Mouse (Mus musculus) MEL (cell line): Measurements from ENCODE around the gene Rbms3.

Experiments used
- BHLHE40 ChIP-seq: IDR thresholded peaks from 2 replicates; pipeline ENCODE4 v1.6.1; 2012; ENCODE audit warnings: low read depth, mild to moderate bottlenecking, inconsistent platforms, low read length, improper control_type of control experiment, borderline replicate concordance
- CTCF ChIP-seq, 3 experiments: IDR thresholded peaks in 2 of 3; conservative IDR thresholded peaks in 1 of 3; 2 replicates each; pipeline ENCODE4 v1.5.1; 2011 to 2012; ENCODE audit warnings: low read length in 3 of 3, low read depth in 2 of 3, mild to moderate bottlenecking in 2 of 3, improper control_type of control experiment in 1 of 3, inconsistent platforms in 1 of 3, mixed read lengths in 1 of 3, moderate library complexity in 1 of 3; ENCODE audit not compliant: control insufficient read depth in 1 of 3, insufficient read depth in 1 of 3, poor library complexity in 1 of 3, severe bottlenecking in 1 of 3
- E2F4 ChIP-seq: IDR thresholded peaks from 2 replicates; pipeline ENCODE4 v1.6.1; 2011; ENCODE audit warnings: low read depth, low read length, improper control_type of control experiment, borderline replicate concordance
- EP300 ChIP-seq, 2 experiments: IDR thresholded peaks; 2 replicates each; pipeline ENCODE4 v1.6.1; 2011; ENCODE audit warnings: improper control_type of control experiment in 2 of 2, low read length in 2 of 2, low read depth in 1 of 2, mild to moderate bottlenecking in 1 of 2
- ETS1 ChIP-seq: IDR thresholded peaks from 2 replicates; pipeline ENCODE4 v1.6.1; 2012; ENCODE audit warnings: low read depth, mild to moderate bottlenecking, inconsistent platforms, low read length, improper control_type of control experiment, moderate library complexity
- MAX ChIP-seq: IDR thresholded peaks from 2 replicates; pipeline ENCODE4 v1.6.1; 2011; ENCODE audit warnings: low read length, improper control_type of control experiment
- POLR2A ChIP-seq, 2 experiments: IDR thresholded peaks; 2 replicates each; pipeline ENCODE4 v1.6.1; 2011 to 2012; ENCODE audit warnings: low read length in 2 of 2, mild to moderate bottlenecking in 2 of 2, control low read depth in 1 of 2, improper control_type of control experiment in 1 of 2, low read depth in 1 of 2, moderate library complexity in 1 of 2; ENCODE audit not compliant: control insufficient read depth in 1 of 2, insufficient read depth in 1 of 2, poor library complexity in 1 of 2
- RCOR1 ChIP-seq: IDR thresholded peaks from 2 replicates; pipeline ENCODE4 v1.6.1; 2012; ENCODE audit warnings: low read depth, mild to moderate bottlenecking, inconsistent platforms, low read length, improper control_type of control experiment
- SIN3A ChIP-seq: IDR thresholded peaks from 2 replicates; pipeline ENCODE4 v1.6.1; 2012; ENCODE audit warnings: low read length, improper control_type of control experiment, inconsistent platforms
- TAL1 ChIP-seq: IDR thresholded peaks from 2 replicates; pipeline ENCODE4 v1.6.1; 2012; ENCODE audit warnings: mild to moderate bottlenecking, inconsistent platforms, low read length, moderate library complexity, mixed read lengths
- TCF12 ChIP-seq: IDR thresholded peaks from 2 replicates; pipeline ENCODE4 v1.6.1; 2014; ENCODE audit warnings: low read depth, mild to moderate bottlenecking, inconsistent platforms, low read length, improper control_type of control experiment, moderate library complexity
- ZNF384 ChIP-seq: IDR thresholded peaks from 2 replicates; pipeline ENCODE4 v1.6.1; 2012; ENCODE audit warnings: low read depth, mild to moderate bottlenecking, inconsistent platforms, low read length, improper control_type of control experiment

- no peak for TF ChIP-seq POLR2A (IDR thresholded peaks at IDR 0.05; ENCODE audit: control insufficient read depth in 1 of 2, insufficient read depth in 1 of 2, low read depth in 1 of 2, low read length in 2 of 2, poor library complexity in 1 of 2)
- no peak; a peak in 1 of 4 replicates for TF ChIP-seq EP300 (IDR thresholded peaks at IDR 0.05; ENCODE audit: low read depth in 1 of 2, low read length in 2 of 2)
- no peak for TF ChIP-seq E2F4
- no peak for TF ChIP-seq SIN3A
- no peak for TF ChIP-seq CTCF (IDR thresholded peaks at IDR 0.05 in 2 of 3, conservative IDR thresholded peaks at IDR 0.05 in 1 of 3; ENCODE audit: control insufficient read depth in 1 of 3, insufficient read depth in 1 of 3, low read depth in 2 of 3, low read length in 3 of 3, poor library complexity in 1 of 3, severe bottlenecking in 1 of 3)
- TF ChIP-seq BHLHE40 = no peak
- TF ChIP-seq MAX = no peak
- TF ChIP-seq RCOR1 = no peak
- no peak for TF ChIP-seq ZNF384
- TF ChIP-seq TCF12 = no peak
- TF ChIP-seq ETS1 = peak; percentile 40; the same call in 1 of the 2 replicates
- no peak for TF ChIP-seq TAL1
Observed at GRCm38 (mm10) chr9:116880503-116880902, 749.2 kb downstream of the Rbms3 start.
